Mouse (Mus musculus): Measurements from ENCODE around the gene Aknad1.

GRCm38 (mm10) chr3:108795554-108796299 is 56.3 kb downstream of the Aknad1 start:
- TF ChIP-seq ZNF384 (IDR thresholded peaks at IDR 0.05; ENCODE audit: low read depth, low read length) = no peak
- TF ChIP-seq ZC3H11A (IDR thresholded peaks at IDR 0.05; ENCODE audit: borderline replicate concordance, low read depth, low read length) = no peak
- no peak for TF ChIP-seq HCFC1 (IDR thresholded peaks at IDR 0.05; ENCODE audit: borderline replicate concordance, insufficient read depth, low read length)
- TF ChIP-seq CHD2 (IDR thresholded peaks at IDR 0.05; ENCODE audit: low read depth, low read length) = no peak
